Mouse (Mus musculus) bone marrow, adult 2 months (tissue): ENCODE data around the gene Ninj1. TPM values are rescaled to one million over a fixed set of nuclear protein-coding genes. Genes with fewer than 3 reads are reported as not detected.
A peak's percentile ranks its signal among the peaks of the same experiment; 100 is the strongest.

Experiments
- H3K27ac ChIP-seq: fragments of 200-500 bp; 2 replicates; pipeline ENCODE4 v1.5.1; 2012; ENCODE audit warnings: low read depth, mild to moderate bottlenecking, control low read depth, inconsistent platforms, low read length; ENCODE audit not compliant: control insufficient read depth, poor library complexity, insufficient read depth
- H3K4me1 ChIP-seq: fragments of 200-500 bp; 2 replicates; pipeline ENCODE4 v1.6.1; 2011; ENCODE audit warnings: low read length; ENCODE audit not compliant: control insufficient read depth, insufficient read depth
- H3K4me3 ChIP-seq: fragments of 200-500 bp; replicated peaks from 2 replicates; pipeline ENCODE3; 2011; ENCODE audit warnings: mild to moderate bottlenecking, low read depth, low read length, control low read depth; ENCODE audit not compliant: control insufficient read depth
- CTCF ChIP-seq: fragments of 200-500 bp; IDR thresholded peaks from 2 replicates; pipeline ENCODE4 v1.5.1; 2011; ENCODE audit warnings: low read length, control low read depth; ENCODE audit not compliant: control insufficient read depth, insufficient read depth
- POLR2A ChIP-seq: fragments of 200-500 bp; IDR thresholded peaks from 2 replicates; pipeline ENCODE4 v1.6.1; 2011; ENCODE audit warnings: low read depth, mild to moderate bottlenecking, control low read depth, low read length, borderline replicate concordance; ENCODE audit not compliant: control insufficient read depth
- WGBS: fragments of 180-500 bp; shearing (Covaris S2); methylation state at CpG from one replicate; pipeline ENCODE4 v1.1.7; 2018; 5-methylcytosine and 5-hydroxymethylcytosine counted together
- polyA plus RNA-seq: library from polyadenylated mRNA; stranded (reverse); fragments of >200 nt; gene quantifications from 2 replicates; pipeline ENCODE4 v1.2.4, GENCODE M21; 2011; ENCODE audit warnings: low replicate concordance; ENCODE audit not compliant: missing spikeins, insufficient read depth, insufficient read length

Ninj1 gene
- polyA plus RNA-seq, 1 experiment: 36.6 TPM

DNA sequence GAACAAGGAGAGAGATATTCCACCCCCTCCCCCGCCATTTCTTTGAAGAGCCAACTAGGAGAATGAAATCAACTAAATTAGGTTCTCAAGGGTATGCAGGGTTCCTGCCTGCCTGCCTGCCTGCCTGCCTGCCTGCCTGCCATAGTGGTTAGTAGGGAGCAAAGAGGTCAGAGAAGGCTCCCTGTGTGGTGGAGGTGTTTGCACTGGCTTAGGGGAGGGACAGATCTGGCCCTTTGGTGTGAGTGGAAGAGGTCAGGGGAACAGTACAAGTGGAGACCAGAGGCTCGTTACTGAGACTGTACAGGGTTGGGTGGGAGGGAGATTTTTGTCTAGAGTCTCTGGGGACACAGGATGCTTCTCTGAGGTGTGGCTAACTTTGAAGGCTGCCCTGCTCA lies 1.7 kb downstream of the Ninj1 start:
- peaks cover 15% of the 10 kb centered on the region for H3K4me1 ChIP-seq
- TF ChIP-seq POLR2A: no peak
- H3K4me3 ChIP-seq: no peak overlapping the region
- H3K27ac ChIP-seq: no peak overlapping the region
- 45% methylated on average over 2 of the region's 2 CpGs for WGBS

DNA sequence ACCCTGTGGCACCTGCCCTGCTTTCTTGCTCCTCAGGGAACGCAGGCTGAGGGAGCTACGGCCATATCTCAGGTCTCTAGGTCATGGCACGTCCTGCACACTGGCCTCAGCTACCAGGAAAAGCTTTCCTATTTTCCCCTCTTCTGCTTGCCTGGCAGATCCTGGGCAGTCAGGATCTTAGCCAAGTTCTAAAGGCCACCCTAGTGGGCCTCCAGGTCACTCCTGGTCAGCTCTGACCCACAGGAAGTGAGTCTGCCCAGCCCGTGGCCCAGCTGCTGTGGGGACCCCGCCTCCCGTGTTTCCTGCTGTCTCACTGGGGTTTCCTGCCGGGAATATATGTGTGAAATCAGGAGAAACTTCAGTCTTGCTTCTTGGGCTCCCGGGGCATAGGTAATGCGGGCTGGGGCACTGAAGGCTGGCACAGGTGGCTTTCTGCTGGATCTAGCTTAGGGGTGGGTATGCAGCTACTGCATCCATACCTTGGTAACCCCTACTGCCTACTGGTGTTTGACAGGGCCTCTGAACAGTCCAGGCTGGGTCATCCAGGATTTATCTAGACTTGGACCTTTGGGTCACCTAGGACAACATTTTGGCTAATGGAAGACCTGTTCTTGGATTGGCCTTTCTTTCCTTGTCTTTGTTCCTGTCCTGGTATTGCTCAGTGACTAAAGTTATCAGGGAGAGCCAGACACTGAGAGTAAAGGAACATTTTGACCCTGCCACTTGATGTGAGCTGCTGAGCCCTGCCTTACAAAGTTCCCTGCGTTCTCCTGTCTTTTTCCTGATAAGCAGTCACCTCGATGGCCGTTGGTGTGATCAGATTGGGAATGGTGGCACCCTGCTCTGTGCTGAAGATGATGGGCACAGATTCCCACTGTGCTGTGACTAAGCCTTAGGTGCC lies 2.9 kb downstream of the Ninj1 start:
- 37% methylated on average over 12 of the region's 12 CpGs for WGBS
- Histone ChIP-seq H3K27ac (peak overlapping the region; percentile 3; the same call in 1 of the 2 replicates), H3K4me1 (peaks cover 15% of the 10 kb centered on the region), H3K4me3 (no peak overlapping the region)
- TF ChIP-seq CTCF (no peak), POLR2A (no peak)

DNA sequence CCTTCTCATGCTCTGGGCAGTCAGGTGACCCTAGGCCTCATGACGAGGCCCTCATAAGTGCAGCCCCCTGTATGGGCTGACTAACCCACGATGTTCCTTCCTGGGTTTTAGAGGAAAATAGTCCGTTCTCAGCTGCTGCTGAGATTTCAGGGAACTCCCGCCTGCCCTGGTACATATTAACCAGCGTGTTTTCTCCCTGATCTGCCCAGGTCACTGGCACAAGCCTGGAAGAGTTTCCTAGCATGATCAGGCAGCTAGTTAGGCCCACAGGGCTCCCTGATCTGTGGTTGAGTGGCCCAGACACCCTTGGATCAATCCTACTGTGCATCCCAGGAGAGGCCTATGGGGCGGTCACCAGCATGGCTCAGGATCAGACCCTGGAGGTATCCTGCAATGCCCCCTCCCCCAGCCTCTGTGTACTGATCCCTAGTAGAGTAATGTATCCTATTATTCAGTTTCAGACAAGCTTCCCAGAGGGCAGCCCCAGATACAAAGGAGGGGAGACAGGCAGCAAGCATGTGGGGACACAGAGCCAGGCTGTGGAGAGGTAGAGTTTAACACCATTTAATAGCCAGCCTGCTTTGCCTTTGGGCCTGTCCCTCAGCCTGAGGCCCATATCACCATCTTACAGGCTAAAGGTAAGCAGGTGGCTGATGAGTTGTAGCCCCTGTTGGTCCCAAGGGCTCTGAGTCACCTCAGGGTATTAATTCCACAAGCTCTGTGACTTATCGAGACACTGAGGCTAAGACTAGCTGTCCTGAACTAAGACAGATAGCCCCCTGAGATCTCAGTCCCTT lies 3.8 kb downstream of the Ninj1 start:
- WGBS: 52% methylated on average over 7 of the region's 7 CpGs
- no peak overlapping the region for H3K4me3 ChIP-seq
- 0 out of 2 replicates have a peak overlapping the region, but pooled peaks have one; percentile 2 for H3K27ac ChIP-seq
- TF ChIP-seq CTCF (no peak), POLR2A (no peak)
- H3K4me1 ChIP-seq: peaks cover 15% of the 10 kb centered on the region

DNA sequence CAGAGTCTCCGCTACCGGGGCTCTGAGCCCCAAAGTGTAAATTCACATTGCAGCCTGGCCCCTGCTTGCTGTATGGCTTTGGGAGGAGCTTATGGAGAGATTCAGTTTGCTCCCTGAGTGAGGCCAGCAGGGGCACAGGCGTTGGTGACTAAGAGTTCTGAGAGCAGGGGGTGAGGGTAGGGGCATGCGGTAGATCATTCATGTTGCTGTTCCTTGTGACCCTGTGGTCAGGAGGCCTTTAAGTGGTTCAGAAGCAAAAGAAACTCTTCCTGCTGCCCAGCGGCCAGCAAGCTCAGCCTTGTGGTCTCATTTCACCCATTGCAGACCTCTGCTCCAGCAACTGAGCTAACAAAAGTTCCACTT lies 4.4 kb downstream of the Ninj1 start:
- Histone ChIP-seq H3K27ac (peak overlapping the region; percentile 2; the same call in 1 of the 2 replicates), H3K4me1 (peaks cover 12% of the 10 kb centered on the region), H3K4me3 (no peak overlapping the region)
- WGBS: 31% methylated on average over 5 of the region's 5 CpGs
- no peak for TF ChIP-seq POLR2A
- TF ChIP-seq CTCF: no peak

DNA sequence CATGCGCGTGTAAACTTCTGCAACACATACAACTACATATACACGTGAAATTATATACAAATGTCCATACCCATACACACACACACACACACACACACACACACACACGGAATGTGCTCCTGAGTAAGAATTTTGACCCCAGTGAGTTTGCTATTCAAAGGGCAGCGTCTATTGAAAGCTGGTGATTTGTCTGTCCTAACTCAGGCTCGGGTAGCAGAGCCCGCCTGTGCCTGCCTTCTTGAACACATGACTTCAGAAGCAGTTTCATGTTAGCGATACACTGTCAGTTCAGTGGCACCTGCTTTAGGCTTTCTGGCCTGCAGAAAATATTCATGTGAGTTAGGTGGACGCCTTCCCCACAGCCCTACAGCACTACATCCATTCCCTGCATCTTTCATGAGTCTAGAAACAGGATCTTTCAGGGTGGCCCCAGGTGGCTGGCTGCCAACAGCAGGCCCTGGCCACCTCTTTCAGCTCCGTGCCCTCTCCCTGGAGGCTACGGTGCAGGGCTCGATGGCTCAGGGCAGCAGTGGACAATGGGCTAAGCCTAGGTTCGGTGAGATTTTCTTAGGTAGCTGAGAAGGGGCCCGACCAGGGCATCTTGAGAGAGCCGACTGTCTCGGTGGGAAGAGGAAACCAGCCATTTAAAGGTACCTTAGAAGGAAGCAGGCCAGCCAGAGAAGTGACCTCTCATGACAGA lies 5.0 kb downstream of the Ninj1 start:
- Histone ChIP-seq H3K4me1 (peaks cover 10% of the 10 kb centered on the region), H3K27ac (no peak overlapping the region), H3K4me3 (no peak overlapping the region)
- 40% methylated on average over 16 of the region's 16 CpGs for WGBS
- TF ChIP-seq POLR2A (no peak), CTCF (no peak)

DNA sequence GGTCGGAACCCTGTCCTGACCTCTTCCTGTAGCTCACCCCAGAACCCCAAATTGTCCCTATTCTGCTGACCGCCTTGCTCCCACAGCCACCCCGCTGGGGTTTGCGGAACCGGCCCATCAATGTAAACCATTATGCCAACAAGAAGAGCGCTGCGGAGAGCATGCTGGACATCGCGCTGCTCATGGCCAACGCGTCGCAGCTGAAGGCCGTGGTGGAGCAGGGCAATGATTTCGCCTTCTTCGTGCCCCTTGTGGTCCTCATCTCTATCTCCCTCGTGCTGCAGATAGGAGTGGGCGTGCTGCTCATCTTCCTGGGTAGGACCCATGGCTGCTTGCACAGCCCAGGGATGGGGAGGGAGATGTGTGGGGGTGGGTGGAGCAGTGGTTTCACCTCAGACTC lies 6.4 kb downstream of the Ninj1 start:
- peaks cover 15% of the 10 kb centered on the region for H3K4me1 ChIP-seq
- H3K27ac ChIP-seq: no peak overlapping the region
- TF ChIP-seq CTCF (no peak), POLR2A (no peak)
- H3K4me3 ChIP-seq: no peak overlapping the region
- WGBS: 87% methylated on average over 17 of the region's 17 CpGs

DNA sequence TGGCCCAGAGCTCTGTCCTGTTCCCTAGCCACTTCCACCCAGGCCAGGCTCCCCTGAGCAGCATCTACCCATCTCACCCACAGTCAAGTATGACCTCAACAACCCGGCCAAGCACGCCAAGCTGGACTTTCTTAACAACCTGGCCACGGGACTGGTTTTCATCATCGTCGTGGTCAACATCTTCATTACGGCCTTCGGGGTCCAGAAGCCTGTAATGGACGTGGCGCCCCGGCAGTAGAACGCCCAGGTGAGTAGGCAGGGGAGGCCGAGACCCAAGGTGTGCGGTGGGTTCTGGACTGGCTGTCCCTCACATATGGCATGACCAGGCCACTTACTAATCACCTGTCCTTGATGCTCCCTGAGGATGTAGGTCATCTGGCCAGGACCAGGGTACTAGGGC lies 7.5 kb downstream of the Ninj1 start:
- no peak overlapping the region for H3K27ac ChIP-seq
- no peak for TF ChIP-seq CTCF
- no peak for TF ChIP-seq POLR2A
- peaks cover 14% of the 10 kb centered on the region for H3K4me1 ChIP-seq
- WGBS: 64% methylated on average over 13 of the region's 13 CpGs
- H3K4me3 ChIP-seq: no peak overlapping the region

DNA sequence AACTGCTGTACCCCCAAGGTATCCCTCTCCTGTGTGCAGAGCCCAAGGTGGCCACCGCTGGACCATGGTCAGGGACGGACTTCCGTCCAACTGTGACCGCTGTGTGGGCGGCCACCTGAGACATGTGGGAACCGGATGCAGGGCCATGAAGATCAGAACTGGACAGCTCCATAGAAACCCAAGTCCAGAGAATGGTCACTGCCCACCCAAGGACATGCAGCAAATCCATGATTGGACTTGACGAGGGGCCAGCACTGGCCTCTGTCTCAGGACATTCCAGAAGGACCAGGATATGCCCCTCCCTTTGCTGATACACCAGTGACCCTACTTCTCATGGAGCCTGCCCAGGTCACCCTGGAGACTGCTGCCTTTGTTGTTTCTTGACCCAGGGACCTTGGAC lies 8.4 kb downstream of the Ninj1 start:
- peak overlapping the region; percentile 65 for H3K27ac ChIP-seq
- 82% methylated on average over 7 of the region's 7 CpGs for WGBS

More for the DNA sequence above, 8.4 kb downstream of the Ninj1 start:
- TF ChIP-seq CTCF: no peak
- no peak for TF ChIP-seq POLR2A
- Histone ChIP-seq H3K4me3 (no peak overlapping the region), H3K4me1 (peaks cover 16% of the 10 kb centered on the region)
